Mouse (Mus musculus) stomach, embryonic 14.5 days (tissue): Measurements from ENCODE around the gene Farp2. TPM values are rescaled to one million over a fixed set of nuclear protein-coding genes. Genes with fewer than 3 reads are reported as not detected.

Experiments used
- polyA plus RNA-seq: library from polyadenylated mRNA; unstranded; fragments of >200 nt; fragmentation: Nextera tagmentation; extraction: Ambion mirVana; gene quantifications from 2 replicates; pipeline ENCODE4 v1.2.1, GENCODE M21; 2014

The Farp2 gene
- polyA plus RNA-seq, 1 experiment from 2014 or later, result 7.7 TPM

Other genes with a start within 250 kb of the Farp2 start
- gene Mterf4, start 206.2 kb upstream of the Farp2 start, polyA plus RNA-seq, result 28.6 and 31.3 TPM in 2 replicates
- 59.5 and 63.1 TPM in 2 replicates for gene Ppp1r7, start 169.2 kb upstream of the Farp2 start, polyA plus RNA-seq
- 13.7 and 16.4 TPM in 2 replicates for gene Pask, start 168.6 kb upstream of the Farp2 start, polyA plus RNA-seq
- gene Ano7, start 138.1 kb upstream of the Farp2 start, polyA plus RNA-seq, result 0.77 and 0.81 TPM in 2 replicates
- 197 and 219 TPM in 2 replicates for gene Hdlbp, start 33.3 kb upstream of the Farp2 start, polyA plus RNA-seq
- gene Stk25, start 146.6 kb downstream of the Farp2 start, polyA plus RNA-seq, result 171 and 174 TPM in 2 replicates
- 54.1 and 58.0 TPM in 2 replicates for gene Bok, start 173.6 kb downstream of the Farp2 start, polyA plus RNA-seq
- 91.6 and 100 TPM in 2 replicates for gene Atg4b, start 239.4 kb downstream of the Farp2 start, polyA plus RNA-seq
- gene Thap4, start 242.8 kb downstream of the Farp2 start, polyA plus RNA-seq, result 50.7 and 51.0 TPM in 2 replicates